Mouse (Mus musculus) spleen, adult 18-20 months (tissue): Measurements from ENCODE around the gene Spred2.

Source experiments
- DNase-seq, 2 experiments: peaks; one replicate each; pipeline ENCODE4 v3.0.0; 2022; ENCODE audit warnings: mixed read lengths in 2 of 2

Spred2 gene

DNA sequence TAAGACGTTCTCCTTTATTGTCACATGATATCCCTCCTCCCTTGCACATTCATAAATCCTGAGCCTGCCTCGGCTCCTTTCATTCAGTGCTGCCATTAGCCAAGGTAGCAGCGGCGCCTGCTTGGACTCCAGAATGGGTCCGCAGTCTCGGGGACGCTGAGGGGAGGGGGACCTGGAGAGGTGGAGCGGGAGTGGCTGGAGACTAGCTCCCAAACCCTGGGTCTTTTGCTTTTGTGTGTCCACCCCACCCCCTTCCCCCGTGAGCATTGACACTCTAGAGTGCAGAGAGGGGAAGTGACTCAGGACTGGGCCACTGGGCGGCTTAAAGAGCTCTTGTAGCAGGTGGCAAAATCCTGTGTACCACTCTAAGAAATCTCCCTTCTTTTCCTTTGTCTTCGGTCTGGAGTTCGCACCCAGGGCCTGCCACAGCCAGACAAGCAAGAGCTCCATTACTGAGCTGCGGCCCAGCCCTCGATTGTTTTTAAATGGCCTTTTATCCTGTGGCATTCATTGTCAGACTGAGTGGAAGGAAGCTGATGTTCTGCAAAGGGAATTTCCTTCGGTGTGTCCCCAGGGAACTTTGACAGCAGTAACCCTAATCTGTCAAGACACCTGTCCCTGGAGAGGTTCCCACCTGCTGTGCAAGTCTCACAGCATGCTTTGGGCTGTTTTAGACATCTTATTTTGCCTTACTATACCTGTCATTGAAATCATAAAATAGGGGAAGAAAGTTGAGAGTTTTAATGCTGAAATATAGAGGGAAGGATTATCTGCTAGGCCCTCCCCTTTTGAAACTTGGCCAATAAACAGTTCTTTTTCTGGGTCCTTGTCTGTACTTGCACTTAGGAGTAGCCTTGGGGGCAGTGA lies 2.0 kb downstream of the Spred2 start:
- peak; percentile 38 to 53 for DNase-seq

- no peak for DNase-seq
Measured at GRCm38 (mm10) chr11:19926843-19927120, 2.6 kb downstream of the Spred2 start.

- DNase-seq = no peak
Measured at GRCm38 (mm10) chr11:19928633-19929032, 4.5 kb downstream of the Spred2 start.

GRCm38 (mm10) chr11:19929087-19929865 lies 5.1 kb downstream of the Spred2 start:
- no peak for DNase-seq

DNA sequence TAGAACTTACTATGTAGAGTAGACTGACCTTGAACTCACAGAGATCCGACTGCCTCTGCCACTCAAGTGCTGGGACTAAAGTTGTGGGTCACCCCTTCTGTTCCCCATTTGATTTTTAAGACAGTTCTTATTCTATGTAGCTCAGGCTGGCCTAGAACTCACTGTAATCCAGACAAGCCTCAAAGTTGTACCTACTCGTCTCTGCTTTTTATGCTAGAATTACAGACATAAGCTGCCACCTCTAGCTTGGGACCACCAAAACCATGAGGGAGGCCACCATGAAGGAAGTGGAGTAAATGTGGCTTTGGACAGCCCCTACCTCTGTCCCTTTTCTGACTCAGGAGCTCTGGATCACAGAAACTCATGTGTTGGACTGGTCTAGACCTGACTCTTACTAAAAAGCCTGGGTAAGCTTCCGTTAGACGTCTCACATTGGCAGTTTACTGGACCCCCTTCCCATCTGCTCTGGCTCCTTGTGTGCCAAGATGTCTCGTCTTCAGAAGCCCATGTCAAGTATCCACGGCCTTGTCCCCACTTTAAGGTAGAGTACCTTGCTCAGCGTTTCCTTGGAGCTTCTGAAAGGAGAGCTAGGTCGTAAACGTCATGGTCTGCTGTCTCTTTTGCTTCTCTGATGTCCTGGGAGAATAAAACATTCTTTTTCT lies 7.5 kb downstream of the Spred2 start:
- no peak for DNase-seq

GRCm38 (mm10) chr11:19932983-19933511 lies 8.9 kb downstream of the Spred2 start:
- no peak for DNase-seq

DNA sequence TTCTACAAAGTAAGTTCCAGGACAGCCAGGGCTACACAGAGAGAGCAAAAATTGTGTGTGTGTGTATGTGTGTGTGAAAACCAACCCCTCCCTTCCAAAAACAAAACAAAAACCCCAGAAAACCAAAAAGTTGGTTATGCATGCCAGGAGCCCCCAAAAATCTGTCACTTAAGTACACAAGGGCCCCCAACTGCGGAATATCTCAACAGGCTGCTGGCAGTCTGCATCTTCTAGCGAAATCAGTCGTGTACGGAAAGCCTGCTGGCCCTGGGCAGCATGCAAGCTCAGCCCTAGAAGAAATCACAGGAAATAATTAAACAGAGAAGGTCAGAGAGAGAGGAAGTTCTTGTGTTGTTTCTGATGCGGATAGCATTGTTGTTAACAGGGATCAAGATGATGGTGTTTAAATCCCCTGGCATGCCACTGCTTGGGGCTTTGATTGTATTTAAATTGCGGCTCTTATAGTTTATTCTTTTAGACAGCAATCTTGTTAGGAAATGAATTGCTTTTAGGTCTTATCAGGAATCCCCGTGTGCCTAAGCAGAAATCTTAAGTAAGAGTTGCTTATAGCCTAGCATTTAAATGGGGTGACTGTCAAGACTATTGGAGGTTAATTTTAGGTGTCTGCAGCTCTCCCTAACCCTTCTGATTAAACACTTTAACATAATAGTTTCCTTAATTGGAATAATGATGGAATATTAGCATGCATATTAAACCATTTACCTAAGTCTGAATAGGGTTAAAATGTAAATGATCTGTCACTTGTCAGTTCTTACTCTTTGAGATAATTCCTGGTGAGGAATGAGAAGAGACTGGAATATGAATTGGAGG lies 11.6 kb downstream of the Spred2 start:
- no peak for DNase-seq

GRCm38 (mm10) chr11:19938456-19939004 lies 14.4 kb downstream of the Spred2 start:
- DNase-seq = peak in 1 of 2 experiments; percentile 16

DNA sequence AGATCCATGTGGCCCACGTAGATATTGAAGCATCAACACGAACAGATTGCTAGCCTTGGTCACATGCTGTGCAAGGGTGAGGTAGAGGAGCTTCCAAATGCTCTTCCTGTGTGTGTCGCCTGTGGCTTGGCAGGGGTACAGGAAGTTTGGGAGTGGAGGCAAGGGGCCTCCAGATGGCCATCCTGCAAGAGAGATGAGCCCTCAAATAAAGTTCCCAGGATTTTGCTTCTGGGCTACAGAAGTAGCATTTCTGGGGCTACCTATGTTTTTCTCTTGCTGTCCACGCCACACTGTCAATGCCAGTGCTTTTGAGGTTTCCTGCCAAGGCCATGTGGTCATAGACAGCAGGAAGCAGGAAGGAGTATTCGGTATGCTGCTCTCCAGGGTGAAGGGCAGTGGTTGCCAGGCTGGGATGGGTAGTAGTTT lies 15.1 kb downstream of the Spred2 start:
- DNase-seq = no peak

- DNase-seq = no peak
Measured at GRCm38 (mm10) chr11:19939831-19940230, 15.7 kb downstream of the Spred2 start.

DNA sequence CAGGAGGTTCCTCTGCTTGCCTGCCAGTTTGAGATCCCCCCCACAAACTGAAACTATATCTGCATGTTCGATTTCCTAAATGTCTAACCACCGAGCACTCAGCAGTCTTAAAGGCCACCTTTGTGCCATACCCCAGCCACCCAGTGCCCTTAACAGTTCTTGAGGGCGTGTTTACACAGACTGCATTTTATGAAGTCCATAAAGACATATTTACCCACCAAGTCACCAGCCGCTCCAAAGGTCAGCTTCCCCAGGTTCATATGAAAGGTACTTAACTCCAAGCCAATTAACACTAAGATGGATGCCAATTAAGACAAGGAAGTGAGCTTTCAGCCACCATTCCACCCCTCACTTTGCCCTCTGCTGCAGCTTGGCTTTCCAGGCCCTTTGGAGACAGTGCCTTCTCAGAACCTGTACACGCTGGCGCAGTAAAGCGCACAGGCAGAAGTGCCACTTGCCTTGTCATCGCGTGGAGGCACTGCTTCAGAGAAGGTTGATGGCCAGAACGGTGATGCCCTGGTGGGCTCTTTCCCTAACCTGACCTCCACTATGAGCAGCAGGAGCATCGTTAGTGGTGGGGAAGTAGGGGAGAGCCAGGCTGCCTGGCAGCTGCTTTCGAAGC lies 17.1 kb downstream of the Spred2 start:
- DNase-seq = no peak

GRCm38 (mm10) chr11:19941978-19942377 lies 17.8 kb downstream of the Spred2 start:
- DNase-seq = no peak

- DNase-seq = no peak
Measured at GRCm38 (mm10) chr11:19943753-19944152, 19.6 kb downstream of the Spred2 start.

GRCm38 (mm10) chr11:19944701-19945100 lies 20.5 kb downstream of the Spred2 start:
- DNase-seq = no peak

DNA sequence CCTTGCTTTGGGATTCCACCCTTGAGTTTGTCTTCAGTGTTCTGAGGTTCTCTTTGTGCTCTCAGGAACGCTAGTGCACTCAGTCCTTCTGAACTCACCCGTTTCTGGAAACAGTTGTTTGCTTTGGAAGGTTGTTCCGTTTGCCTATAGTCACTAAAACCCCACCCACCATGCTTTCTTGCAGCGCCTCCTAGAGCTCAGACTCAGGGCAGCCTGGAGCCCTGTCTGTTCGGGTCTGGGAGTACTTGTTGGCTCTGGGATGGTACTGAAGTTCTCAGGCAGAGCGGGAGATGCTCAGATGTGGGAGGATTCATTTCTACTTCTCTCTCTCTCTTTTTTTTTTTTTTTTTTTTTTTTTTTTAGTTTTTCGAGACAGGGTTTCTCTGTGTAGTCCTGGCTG lies 22.5 kb downstream of the Spred2 start:
- no peak for DNase-seq

GRCm38 (mm10) chr11:19947626-19948135 lies 23.5 kb downstream of the Spred2 start:
- DNase-seq = no peak

- no peak for DNase-seq
Measured at GRCm38 (mm10) chr11:19949725-19950124, 25.6 kb downstream of the Spred2 start.

GRCm38 (mm10) chr11:19950169-19950568 lies 26.0 kb downstream of the Spred2 start:
- no peak for DNase-seq

GRCm38 (mm10) chr11:19952963-19953362 lies 28.8 kb downstream of the Spred2 start:
- DNase-seq = no peak

DNA sequence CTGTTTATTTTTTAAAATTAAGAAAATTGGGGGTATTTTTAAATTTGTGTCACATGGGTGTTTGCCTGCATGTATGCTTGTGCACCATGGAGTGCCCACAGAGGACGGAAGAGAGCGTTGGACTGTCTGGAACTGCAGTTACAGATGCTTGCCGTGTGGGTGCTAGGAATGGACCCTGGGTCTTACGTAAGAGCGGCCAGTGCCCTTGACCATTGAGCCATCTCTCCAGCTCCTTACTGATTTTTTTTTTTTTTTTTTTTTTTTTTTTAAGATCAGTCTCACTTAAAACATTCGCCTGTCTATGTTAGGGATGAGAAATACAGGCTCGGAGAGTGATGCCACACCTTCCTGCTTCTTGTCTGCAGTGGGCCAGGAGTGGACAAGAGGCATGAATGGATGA lies 29.7 kb downstream of the Spred2 start:
- no peak for DNase-seq

GRCm38 (mm10) chr11:19955069-19955468 lies 30.9 kb downstream of the Spred2 start:
- DNase-seq = no peak
